Mouse (Mus musculus) R1 (cell line): ENCODE results near the gene Rad51d.
"Not testable (repeated sequence)": the region's sequence is repeated elsewhere in the genome, so short reads cannot be mapped to it uniquely, and the experiment has no call there.

Source experiments
- DNase-seq: peaks from one replicate; pipeline ENCODE4 v3.0.0-alpha.2; 2018; ENCODE audit warnings: low read depth, low spot score

The Rad51d gene

DNA sequence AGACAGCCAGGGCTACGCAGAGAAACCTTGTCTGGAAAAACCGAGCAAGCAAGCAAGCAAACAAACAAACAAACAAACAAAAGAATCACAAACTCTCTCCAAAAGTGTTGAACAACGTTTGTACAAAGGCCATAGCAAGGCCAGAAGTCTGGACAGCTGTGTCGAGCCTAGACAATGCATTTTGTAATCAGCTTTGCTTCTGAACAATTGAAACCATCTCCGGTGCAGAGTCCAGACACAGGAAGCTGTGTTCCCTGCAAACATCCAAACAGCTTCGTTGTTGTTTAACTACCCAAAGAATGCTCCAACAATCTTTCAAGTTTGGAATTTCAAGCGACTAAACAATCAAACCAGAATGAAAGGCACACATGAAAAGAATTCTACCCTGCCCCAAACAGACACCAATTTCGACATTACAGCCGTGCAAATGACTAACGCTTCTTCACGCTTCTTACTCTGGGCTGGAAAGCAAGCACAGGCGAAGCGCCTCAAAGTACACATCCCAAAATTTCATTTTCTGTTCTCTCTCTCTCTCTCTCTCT, 33.0 kb downstream of the Rad51d start:
- peak; percentile 92 for DNase-seq

DNA sequence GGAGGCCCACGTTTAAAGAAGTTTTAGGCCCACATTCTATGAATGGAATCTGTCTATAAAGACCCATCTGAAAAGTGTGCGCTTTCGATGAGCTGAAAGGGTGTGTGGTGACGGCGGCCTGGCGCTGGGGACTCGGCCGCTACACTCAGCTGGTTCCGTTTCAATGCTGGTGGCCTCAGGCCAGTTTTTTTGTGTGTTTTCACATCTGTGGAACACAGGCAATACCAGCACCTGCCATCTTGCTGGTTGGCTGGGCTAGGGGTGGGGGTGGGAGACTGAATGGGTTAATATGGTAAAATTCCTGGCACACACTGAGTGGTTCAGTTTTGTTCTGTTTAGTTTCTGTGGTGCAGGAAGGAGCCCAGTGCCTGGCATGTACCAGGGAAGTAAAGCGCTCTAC, 34.4 kb downstream of the Rad51d start:
- DNase-seq: no peak

DNA sequence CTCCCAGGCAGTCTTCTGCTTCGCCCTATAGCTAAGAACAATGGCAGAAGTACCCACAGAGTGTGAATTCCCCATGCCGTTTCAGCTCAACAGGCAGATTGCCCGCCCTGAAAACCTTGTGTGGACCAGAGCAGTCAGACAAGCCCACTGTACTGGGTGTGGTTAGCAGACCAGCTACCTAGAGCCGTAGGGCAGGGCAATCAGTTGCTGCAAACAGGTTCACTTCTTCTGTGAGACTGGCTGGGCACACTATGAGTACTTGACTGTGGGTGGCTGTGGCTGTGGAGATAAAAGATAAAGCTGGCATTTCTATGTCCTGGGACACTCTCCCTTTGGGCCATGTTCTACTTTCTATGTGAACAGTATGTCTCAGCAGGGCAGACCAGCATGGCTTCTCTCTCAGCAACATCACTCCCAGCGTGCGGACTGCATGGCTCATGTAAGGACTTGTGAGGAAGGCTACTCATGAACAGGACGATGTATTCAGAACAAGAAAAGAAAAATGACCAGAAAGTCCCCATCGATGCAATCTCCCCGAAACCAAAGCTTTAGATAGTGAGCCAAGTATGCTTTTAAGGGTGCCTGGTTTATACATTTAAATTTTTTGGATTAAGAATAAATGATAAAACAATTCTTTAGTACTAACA, 35.0 kb downstream of the Rad51d start:
- DNase-seq: no peak

DNA sequence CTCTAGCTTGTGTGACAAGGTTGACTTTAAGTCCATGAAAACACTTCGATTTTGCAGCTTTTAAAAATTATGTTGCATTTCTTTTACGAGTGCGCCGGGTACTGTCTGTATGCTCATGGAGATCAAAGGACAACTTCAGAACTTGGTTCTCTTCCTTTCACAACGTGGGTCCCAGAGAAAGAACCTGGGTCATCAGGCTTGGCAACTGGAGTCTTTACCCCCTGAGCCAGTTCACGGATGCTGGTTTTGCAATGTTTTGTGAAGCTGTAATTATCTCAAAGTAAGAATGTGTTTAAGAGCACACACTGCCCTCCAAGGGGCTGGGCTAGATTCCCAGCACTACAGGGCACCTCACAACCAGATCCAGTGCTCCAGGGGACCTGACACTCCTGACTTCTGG, 36.3 kb downstream of the Rad51d start:
- DNase-seq: no peak

DNA sequence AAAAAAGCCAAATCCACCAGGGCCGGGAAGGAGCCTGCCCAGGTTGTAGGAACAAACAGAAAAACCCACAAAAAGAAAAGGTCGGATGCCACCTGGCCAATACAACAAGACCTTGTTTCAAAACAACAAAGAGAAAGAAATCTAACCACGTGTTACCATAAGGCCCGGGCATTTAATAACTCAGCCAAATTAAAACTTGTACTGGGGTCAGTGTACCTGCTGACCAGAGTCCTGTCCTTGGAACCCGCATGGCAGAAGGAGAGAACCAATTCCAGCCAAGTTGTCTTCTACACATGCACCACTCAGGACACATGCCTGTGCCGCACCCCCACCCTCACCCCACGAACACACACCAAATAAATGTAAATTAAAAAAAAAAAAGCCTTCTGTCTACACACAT, 37.5 kb downstream of the Rad51d start:
- DNase-seq: no peak

DNA sequence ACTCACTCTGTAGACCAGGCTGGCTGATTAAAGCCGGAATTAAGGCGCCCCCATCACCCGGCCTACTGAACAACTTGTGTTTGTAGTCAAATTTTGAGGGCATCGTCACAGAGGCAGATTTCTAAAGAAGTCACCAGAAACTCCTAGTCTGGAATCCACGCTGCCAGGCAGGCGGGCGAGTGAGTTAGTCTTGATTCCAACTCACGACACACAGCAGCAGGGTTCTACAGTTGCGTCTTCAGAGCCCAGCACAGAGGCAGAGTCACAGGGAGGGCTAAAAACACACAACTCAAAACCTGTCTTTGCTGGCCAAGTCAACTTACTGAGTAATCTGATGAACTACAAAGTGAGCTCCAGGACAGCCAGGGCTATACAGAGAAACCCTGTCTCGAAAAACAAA, 37.9 kb downstream of the Rad51d start:
- no peak for DNase-seq

DNA sequence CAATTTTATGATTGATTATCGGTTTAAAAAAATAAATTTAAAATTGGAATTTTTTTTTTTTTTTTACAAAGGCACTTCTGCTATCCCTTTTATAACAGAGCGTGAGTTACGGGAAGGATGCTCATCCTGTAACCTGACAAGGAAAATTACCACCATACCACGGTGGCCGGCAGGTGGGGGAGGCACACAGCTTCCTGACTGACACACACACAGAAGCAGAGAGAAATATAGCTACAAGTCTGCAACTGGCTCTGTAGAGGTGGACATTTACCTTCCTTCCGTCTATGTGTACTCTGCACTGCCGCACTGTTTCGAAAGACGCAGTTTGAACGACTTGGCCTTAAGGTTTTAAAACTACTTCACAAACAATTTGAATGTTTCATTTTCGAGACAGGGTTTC, 38.3 kb downstream of the Rad51d start:
- no peak for DNase-seq

DNA sequence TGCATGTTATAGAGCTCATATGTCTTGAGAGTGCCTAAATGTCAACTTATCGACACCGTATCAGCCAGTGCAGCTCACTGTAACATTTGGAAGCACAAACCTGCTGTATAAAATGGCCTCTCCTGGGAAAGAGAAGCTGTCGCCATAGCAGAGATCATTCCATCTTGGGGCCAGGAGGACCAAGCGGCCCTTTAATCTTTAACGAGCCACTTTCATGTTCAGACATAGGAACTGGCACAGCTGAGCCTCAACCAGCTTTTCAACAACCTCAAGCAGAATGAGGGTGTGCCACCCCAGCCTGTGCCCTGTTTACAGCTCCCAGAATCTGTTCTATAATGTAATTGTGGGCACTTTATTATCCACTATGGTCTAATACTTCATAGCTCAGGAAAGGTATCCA, 40.2 kb downstream of the Rad51d start:
- no peak for DNase-seq

DNA sequence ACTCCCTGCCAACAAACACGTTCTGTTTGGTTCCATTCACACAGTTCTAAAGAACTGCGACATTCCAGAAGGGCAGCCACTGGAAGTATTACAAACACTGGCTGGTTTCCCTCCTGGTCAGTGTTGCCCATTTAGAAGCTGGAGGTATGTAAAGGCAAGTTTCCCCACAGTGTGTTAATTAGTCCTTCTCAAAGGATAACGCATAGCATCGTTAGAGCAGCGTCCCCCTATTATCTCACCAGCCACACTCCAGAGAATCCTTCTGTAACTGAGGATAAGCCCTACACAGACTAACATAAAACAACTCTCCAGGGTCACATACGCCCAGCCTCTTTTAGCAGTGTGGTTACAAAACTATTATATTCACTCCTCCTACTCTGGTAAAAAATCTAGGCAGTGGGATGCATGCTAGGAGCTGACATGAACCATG, 42.8 kb downstream of the Rad51d start:
- no peak for DNase-seq

DNA sequence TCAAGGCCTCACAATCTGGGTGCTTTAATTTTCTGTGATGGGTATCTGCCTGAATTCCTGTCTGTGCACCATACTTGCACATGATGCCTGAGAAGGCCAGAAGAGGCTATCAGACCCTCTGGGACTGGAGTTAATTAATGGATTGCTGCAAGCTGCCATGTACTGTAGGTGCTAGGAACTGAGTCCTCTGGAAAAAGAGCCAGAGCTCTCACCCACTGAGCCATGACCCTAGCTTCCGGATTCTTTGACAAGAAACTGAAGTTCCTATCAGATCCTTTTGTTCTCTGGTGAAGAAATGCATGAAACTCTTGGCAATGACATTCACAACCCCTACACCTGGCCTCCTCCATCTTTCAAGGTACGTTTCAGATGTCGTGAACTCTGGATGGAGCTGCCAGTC, 43.5 kb downstream of the Rad51d start:
- no peak for DNase-seq

DNA sequence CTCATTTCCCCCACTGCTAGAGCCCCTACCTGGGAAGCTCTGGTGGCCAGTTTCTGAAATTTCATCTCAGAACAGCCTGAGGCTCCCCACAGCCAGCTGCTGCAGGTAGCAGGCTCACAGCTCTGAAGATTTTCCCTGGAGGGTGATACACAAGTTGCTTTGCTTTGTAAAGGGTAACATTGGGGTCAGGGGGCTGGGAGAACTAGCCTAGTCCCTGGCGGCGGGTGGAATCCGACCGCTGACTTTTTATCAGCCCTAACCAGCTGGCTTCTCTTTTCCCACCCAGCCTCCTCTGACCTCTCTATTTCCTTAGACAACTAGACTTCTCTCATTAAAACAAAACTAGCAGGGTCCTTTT, 44.4 kb downstream of the Rad51d start:
- no peak for DNase-seq

DNA sequence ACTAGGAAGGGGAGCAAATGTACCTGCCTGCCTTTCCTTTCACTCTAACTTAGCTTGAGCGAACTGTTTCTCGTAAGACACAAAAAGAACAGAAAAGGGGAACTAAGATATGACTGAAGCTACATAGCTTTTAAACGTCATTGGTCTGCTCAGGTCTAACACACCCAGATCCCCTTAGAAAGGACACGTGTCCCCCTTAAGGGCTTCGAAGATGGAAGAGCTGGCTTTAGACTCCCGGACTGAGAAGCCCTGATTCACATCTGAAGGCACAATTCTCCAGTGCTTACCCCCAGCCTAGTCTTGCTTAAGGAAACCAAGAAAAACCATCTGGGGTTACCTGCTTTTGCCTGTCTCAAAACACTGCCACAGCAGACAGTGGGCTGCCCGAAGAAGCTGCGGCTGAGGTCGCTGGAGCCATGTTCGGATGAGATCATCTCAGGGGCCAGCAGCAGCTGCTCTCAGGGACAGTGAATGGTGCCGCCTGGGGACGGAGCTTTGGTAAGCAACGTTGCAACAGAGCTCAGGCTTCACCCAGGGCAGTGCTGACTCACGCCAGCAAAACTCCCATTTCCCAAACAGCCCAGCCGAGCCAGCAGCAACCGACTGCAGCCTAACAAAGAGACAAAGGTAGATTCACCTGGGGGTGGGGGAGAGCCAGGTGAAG, 44.9 kb downstream of the Rad51d start:
- DNase-seq: peak; percentile 22

DNA sequence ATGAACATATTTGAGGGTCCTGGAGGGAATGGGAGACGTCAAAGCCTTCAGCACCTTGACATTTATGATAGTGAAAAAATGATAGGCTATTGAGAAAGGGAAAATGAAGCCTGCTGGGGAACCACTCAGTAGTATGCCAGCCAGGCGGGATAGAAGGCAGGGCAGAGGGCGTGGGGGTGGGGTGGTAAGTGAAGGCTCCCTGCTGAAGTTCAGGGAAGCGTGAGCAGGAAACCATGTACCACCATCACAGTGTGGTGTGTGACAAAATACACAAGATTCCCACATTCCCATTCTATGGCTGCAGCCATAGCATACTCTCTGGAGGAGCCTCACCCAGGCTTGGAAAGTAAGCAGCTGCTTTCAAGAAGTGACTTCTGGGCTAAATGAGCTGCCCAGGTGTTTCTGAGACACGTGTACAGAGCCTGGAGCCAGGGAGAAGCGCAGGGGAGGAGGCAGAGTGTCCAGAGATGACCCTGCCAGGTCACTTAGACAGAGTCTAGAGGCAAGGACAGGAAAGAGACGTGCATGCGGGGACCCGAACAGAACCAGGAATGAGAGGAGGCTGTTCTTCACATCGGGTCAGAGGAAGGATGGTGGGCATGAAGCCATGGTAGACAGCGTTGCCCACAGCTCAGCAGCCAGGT, 45.5 kb downstream of the Rad51d start:
- DNase-seq: no peak

DNA sequence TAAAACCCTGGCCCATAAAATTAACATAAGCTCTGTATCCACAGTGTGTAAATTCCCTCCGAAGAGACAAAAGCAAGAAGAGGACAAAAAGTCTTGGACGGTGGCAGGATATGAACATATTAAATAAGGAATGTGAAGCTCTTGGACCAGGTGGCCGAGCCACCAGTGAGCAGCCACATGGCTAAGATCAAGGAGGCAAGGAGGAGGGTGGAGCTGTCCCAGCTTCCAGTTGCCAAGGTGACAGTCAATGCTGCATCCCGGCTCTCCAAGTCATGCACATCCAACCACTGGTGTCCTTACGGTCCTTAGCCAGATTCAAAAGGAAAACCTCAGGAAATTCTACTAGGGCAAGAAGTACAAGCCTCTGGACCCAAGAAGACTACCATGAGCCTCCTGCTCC, 51.9 kb downstream of the Rad51d start:
- peak; percentile 73 for DNase-seq

DNA sequence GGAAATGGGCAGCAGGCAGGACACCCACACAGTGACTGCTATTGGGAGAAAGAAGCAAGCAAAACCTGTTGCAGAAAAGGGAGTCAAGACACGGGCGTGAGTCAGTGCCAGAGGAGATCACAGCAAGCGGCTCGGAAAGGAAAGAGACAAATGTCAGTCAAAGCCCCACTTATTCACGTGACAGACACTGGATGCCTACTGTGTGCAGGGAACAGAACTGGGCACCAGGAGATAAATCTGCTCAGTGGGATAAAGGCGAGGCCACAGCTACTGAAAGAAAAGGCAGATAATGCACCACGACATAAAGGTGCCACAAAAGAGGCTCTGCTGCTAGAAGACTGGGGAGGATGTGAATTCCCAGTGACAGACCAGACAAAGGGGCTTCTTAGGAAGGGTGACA, 52.6 kb downstream of the Rad51d start:
- DNase-seq: no peak

DNA sequence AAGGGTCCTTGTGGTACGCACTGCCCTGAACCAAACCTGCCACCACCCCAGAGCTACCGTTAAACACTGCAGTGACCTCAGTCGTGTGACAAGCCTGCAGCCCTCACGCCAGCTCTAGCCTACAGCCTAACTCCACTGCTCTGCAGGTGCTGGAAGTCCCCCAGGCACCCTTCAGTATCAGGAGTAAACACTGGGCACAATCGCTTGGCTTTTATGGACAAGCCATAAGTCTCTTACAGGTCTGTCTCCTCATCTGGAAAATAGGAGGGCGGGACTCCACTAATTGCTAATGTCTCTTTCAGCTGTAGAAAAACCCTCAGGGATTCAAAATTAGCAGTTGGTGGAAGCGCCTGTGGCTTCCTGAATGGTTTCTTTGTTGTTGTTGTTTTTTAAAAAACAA, 53.2 kb downstream of the Rad51d start:
- no peak for DNase-seq

DNA sequence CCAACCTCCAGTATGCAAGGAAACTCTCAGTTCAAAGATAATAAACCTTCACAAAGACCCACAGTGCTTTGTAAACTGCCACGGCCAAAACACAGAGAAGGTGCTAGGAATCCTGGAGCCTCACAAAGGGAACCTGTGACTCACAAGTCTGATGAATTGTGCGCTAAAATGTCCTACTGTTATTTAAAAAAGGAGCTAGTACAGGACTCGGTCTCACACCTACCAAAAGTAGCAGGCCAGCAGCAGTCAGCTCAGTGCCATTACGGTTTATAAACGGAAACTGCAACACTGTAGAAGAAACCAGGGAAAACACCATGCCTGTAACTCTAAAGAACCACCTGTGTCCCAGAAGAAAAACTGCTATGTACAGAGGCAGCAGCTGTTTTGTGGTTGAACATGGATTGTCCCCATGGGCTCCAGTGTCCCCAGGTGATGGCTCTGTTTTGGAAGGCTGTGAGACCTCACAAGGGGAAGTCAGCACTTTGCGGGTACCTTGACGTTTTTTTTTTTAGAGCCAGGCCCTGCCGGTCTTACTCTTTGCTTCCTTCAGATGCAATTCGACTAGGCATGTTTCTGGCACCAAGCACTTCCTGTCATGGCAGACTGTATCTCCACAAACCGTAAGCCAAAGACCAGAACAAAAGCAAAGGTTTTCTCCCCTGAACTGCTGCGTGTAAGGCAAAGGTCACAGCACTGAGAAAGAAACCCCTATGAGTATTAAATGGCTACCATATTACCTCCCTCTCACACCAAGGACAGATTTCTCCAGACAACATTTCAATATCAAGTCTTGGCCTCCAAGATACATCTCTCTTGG, 54.6 kb downstream of the Rad51d start:
- peak; percentile 42 for DNase-seq

DNA sequence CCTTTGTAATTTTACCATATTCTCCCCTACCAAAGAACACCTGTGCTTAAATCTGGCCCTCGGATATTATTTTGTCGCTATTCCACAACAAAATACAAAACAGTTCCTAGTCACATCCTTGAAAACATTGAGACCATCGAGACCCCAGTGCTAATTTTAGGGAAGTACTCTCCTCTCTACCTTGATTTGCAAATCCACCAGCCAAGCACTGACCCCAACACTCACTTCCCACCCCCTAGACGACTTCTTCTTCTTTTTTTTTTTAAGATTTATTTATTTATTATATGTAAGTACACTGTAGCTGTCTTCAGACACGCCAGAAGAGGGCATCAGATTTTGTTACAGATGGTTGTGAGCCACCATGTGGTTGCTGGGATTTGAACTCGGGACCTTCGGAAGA, 56.1 kb downstream of the Rad51d start:
- not testable (repeated sequence) for DNase-seq

DNA sequence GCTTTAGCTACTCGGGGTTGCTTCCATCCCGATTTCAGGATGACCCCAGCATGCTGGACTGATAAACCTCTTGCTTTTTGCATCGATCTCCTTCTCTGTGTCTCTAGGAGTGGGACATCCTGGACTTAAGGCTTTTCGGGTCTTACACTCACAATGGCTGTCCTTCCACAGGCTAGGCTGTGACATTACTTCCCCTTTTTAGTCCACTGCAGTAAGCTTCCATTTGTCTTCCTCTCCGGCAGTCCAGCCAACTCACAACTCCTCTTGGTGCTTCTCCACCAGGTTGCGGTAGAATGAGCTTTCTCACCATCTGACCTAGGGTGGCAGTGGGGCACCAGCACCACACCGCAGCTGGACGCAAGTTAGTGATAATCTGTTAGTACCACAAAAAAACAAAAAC, 56.5 kb downstream of the Rad51d start:
- no peak for DNase-seq

DNA sequence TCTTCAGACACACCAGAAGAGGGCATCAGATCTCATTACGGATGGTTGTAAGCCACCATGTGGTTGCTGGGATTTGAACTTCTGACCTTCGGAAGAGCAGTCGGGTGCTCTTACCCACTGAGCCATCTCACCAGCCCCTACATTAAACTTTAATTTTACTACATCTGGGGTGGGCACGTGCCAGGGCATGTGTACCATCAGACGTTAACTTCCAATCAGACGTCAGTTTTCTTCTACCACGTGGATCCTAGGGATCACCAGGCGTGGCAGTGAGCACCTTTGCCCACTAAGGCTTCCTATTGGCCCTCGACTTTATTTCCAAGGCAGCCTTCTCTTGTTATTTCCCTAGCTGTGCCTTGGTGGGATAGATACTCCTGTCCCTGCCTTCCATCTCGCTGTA, 58.0 kb downstream of the Rad51d start:
- DNase-seq: not testable (repeated sequence)

DNA sequence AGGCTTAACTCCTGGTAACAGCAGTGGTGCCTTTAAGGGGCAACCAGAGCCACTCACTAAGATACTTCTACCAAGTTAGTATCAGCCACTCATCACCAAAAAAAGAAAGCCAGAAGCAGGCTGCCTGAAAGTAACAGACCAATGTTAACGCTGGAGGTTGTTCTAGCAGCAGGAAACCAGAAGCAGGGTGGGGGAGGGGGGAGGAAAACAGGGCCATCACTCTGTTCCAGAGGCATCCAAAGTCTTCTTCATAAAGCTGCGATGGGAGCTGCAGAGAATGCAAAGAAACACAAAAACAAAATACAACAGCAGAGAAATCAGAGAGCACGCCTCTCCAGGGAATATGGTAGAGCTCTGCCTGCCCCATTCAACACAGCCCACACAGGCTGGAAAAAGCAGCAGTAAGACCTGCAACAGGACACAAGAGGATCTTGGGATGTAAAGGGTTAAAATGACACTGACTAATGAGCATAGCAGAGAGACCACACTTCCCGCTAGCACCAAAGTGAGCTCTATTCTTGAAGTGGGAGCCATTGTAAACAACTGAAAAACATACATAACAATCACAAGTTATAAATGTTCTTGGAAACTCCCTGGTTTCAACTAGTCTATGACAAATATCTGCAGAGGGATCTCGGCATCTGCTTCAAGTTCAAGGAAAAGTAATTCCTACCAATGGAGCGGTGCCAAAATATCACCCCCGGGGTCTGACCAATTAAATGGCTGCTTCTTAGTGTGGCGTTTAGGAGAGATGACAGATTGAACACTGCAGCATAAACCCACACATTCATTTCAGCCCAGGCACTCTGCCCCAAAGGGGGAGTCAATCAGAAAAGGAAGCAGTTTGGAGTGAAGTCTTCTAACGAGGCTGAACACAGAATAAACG, 59.2 kb downstream of the Rad51d start:
- DNase-seq: no peak
